Mouse (Mus musculus): Measurements from ENCODE around the gene Hspb11. TPM values are rescaled to one million over a fixed set of nuclear protein-coding genes. Genes with fewer than 3 reads are reported as not detected.

Gene Hspb11
- polyA plus RNA-seq, 1 experiment from 2014 or later = 25.5 TPM

- Histone ChIP-seq H3K27me3 (replicated peaks; ENCODE audit: control insufficient read depth, insufficient read depth, low read length) (no peaks in the 10 kb centered on the region), H3K27ac (ENCODE audit: low read depth, low read length) (peak overlapping the region; percentile 79)
Observed at GRCm38 (mm10) chr4:107302221-107302620, 48.8 kb downstream of the Hspb11 start.

GRCm38 (mm10) chr4:107302832-107303231 lies 49.4 kb downstream of the Hspb11 start:
- Histone ChIP-seq H3K4me1 (replicated peaks; ENCODE audit: control insufficient read depth, insufficient read depth, low read length) (no peaks in the 10 kb centered on the region), H3K27me3 (replicated peaks; ENCODE audit: control insufficient read depth, insufficient read depth, low read length) (no peaks in the 10 kb centered on the region), H3K4me2 (replicated peaks; ENCODE audit: low read depth) (no peak overlapping the region), H3K27ac (ENCODE audit: low read depth, low read length) (peak overlapping the region; percentile 79), H3K36me3 (ENCODE audit: control insufficient read depth, insufficient read depth) (no peaks in the 10 kb centered on the region), H3K9me3 (ENCODE audit: control insufficient read depth) (no peaks in the 10 kb centered on the region), H3K9ac (ENCODE audit: low read depth, low read length) (no peak overlapping the region), H3K4me3 (ENCODE audit: low read depth, low read length) (no peak overlapping the region)
- no peak for TF ChIP-seq CTCF (IDR thresholded peaks at IDR 0.05; ENCODE audit: low read depth)
- 35% methylated on average over 4 of the region's 4 CpGs for WGBS
- peak; percentile 80 for ATAC-seq

More at GRCm38 (mm10) chr4:107302221-107302620, 48.8 kb downstream of the Hspb11 start:
- Histone ChIP-seq H3K4me1 (replicated peaks; ENCODE audit: control insufficient read depth, insufficient read depth, low read length) (no peaks in the 10 kb centered on the region), H3K9me3 (ENCODE audit: control insufficient read depth) (no peaks in the 10 kb centered on the region), H3K4me3 (ENCODE audit: low read depth, low read length) (no peak overlapping the region), H3K4me2 (replicated peaks; ENCODE audit: low read depth) (no peak overlapping the region), H3K36me3 (ENCODE audit: control insufficient read depth, insufficient read depth) (no peaks in the 10 kb centered on the region), H3K9ac (ENCODE audit: low read depth, low read length) (no peak overlapping the region)
- WGBS = 79% methylated on average over 9 of the region's 9 CpGs
- ATAC-seq = no peak
- TF ChIP-seq CTCF (IDR thresholded peaks at IDR 0.05; ENCODE audit: low read depth) = no peak

- ATAC-seq = no peak
- Histone ChIP-seq H3K4me3 (ENCODE audit: low read depth, low read length) (no peak overlapping the region), H3K4me1 (replicated peaks; ENCODE audit: control insufficient read depth, insufficient read depth, low read length) (no peaks in the 10 kb centered on the region), H3K27ac (ENCODE audit: low read depth, low read length) (peak overlapping the region; percentile 79), H3K4me2 (replicated peaks; ENCODE audit: low read depth) (no peak overlapping the region), H3K9me3 (ENCODE audit: control insufficient read depth) (no peaks in the 10 kb centered on the region), H3K9ac (ENCODE audit: low read depth, low read length) (no peak overlapping the region), H3K36me3 (ENCODE audit: control insufficient read depth, insufficient read depth) (no peaks in the 10 kb centered on the region), H3K27me3 (replicated peaks; ENCODE audit: control insufficient read depth, insufficient read depth, low read length) (no peaks in the 10 kb centered on the region)
- TF ChIP-seq CTCF (IDR thresholded peaks at IDR 0.05; ENCODE audit: low read depth) = no peak
- WGBS = 63% methylated on average over 3 of the region's 3 CpGs
Observed at GRCm38 (mm10) chr4:107303531-107303930, 50.1 kb downstream of the Hspb11 start.

GRCm38 (mm10) chr4:107306966-107307365 lies 53.6 kb downstream of the Hspb11 start, which contains the start of gene Dio1:
TSS of gene Dio1 (minus strand) at chr4:107307169.
- Histone ChIP-seq H3K27ac (ENCODE audit: low read depth, low read length) (peak within 1 kb of the TSS; percentile 50), H3K36me3 (ENCODE audit: control insufficient read depth, insufficient read depth) (no peaks in the 10 kb centered on the region), H3K4me1 (replicated peaks; ENCODE audit: control insufficient read depth, insufficient read depth, low read length) (no peaks in the 10 kb centered on the region), H3K4me2 (replicated peaks; ENCODE audit: low read depth) (peak within 1 kb of the TSS; percentile 55), H3K9ac (ENCODE audit: low read depth, low read length) (peak within 1 kb of the TSS; percentile 22; the same call in 1 of the 2 replicates), H3K9me3 (ENCODE audit: control insufficient read depth) (no peaks in the 10 kb centered on the region), H3K27me3 (replicated peaks; ENCODE audit: control insufficient read depth, insufficient read depth, low read length) (no peaks in the 10 kb centered on the region), H3K4me3 (ENCODE audit: low read depth, low read length) (peak within 1 kb of the TSS; percentile 26)
- 30% methylated on average over 6 of the region's 6 CpGs for WGBS
- ATAC-seq = peak; percentile 64
- no peak for TF ChIP-seq CTCF (IDR thresholded peaks at IDR 0.05; ENCODE audit: low read depth)

- ATAC-seq = peak; percentile 86
Observed at GRCm38 (mm10) chr4:107313690-107314478, 60.5 kb downstream of the Hspb11 start, which contains the start of gene Yipf1. TSS of gene Yipf1 (plus strand) at chr4:107314363.

GRCm38 (mm10) chr4:107314479-107314805 lies 61.0 kb downstream of the Hspb11 start:
- WGBS = 5% methylated on average over 7 of the region's 7 CpGs
- no peak; the same call in 1 of the 2 replicates for ATAC-seq
- Histone ChIP-seq H3K27me3 (replicated peaks; ENCODE audit: control insufficient read depth, insufficient read depth, low read length) (no peaks in the 10 kb centered on the region), H3K4me3 (ENCODE audit: low read depth, low read length) (peak overlapping the region; percentile 58), H3K9ac (ENCODE audit: low read depth, low read length) (peak overlapping the region; percentile 64), H3K27ac (ENCODE audit: low read depth, low read length) (peak overlapping the region; percentile 71), H3K36me3 (ENCODE audit: control insufficient read depth, insufficient read depth) (peaks cover 23% of the 10 kb centered on the region), H3K4me1 (replicated peaks; ENCODE audit: control insufficient read depth, insufficient read depth, low read length) (no peaks in the 10 kb centered on the region), H3K9me3 (ENCODE audit: control insufficient read depth) (no peaks in the 10 kb centered on the region), H3K4me2 (replicated peaks; ENCODE audit: low read depth) (peak overlapping the region; percentile 82)
- no peak for TF ChIP-seq CTCF (IDR thresholded peaks at IDR 0.05; ENCODE audit: low read depth)

More at GRCm38 (mm10) chr4:107313690-107314478, 60.5 kb downstream of the Hspb11 start, which contains the start of gene Yipf1:
- TF ChIP-seq CTCF (IDR thresholded peaks at IDR 0.05; ENCODE audit: low read depth) = peak; percentile 65
- WGBS = under 1% methylated on average over 29 of the region's 29 CpGs
- H3K9me3 ChIP-seq (ENCODE audit: control insufficient read depth) = no peaks in the 10 kb centered on the region
- H3K4me3 ChIP-seq (ENCODE audit: low read depth, low read length) = peak within 1 kb of the TSS; percentile 58
- H3K27ac ChIP-seq (ENCODE audit: low read depth, low read length) = peak within 1 kb of the TSS; percentile 75
- H3K36me3 ChIP-seq (ENCODE audit: control insufficient read depth, insufficient read depth) = peaks cover 17% of the 10 kb centered on the region
- no peaks in the 10 kb centered on the region for H3K27me3 ChIP-seq (replicated peaks; ENCODE audit: control insufficient read depth, insufficient read depth, low read length)
- peak within 1 kb of the TSS; percentile 82 for H3K4me2 ChIP-seq (replicated peaks; ENCODE audit: low read depth)
- no peaks in the 10 kb centered on the region for H3K4me1 ChIP-seq (replicated peaks; ENCODE audit: control insufficient read depth, insufficient read depth, low read length)
- peak within 1 kb of the TSS; percentile 64 for H3K9ac ChIP-seq (ENCODE audit: low read depth, low read length)
